Mouse (Mus musculus) intestine, postnatal 0 days (tissue): ENCODE results near the gene Fasl. TPM values are rescaled to one million over a fixed set of nuclear protein-coding genes. Genes with fewer than 3 reads are reported as not detected.

ENCODE experiments used
- ATAC-seq: fragments of 200-750 bp; cut with Nextera tagmentation; 2 replicates; pipeline ENCODE4 v1.8.0; 2017; ENCODE audit warnings: mild to moderate bottlenecking, moderate TSS enrichment, moderate library complexity
- H3K27ac ChIP-seq: fragments of 300-500 bp; sonication (generic); 2 replicates; pipeline ENCODE4 v1.5.1; 2014; ENCODE audit warnings: mild to moderate bottlenecking, low read depth, low read length, moderate library complexity
- H3K27me3 ChIP-seq: fragments of 300-500 bp; sonication (generic); replicated peaks from 2 replicates; pipeline ENCODE4 v1.6.1; 2014; ENCODE audit warnings: low read length, mixed read lengths; ENCODE audit not compliant: control insufficient read depth, insufficient read depth
- H3K36me3 ChIP-seq: fragments of 300-500 bp; sonication (generic); 2 replicates; pipeline ENCODE4 v1.6.1; 2014; ENCODE audit warnings: mild to moderate bottlenecking, moderate library complexity; ENCODE audit not compliant: control insufficient read depth, insufficient read depth
- H3K4me1 ChIP-seq: fragments of 300-500 bp; sonication (generic); replicated peaks from 2 replicates; pipeline ENCODE4 v1.6.1; 2014; ENCODE audit warnings: antibody characterized with exemption, low read length, mixed read lengths; ENCODE audit not compliant: control insufficient read depth, insufficient read depth
- H3K4me2 ChIP-seq: fragments of 300-500 bp; sonication (generic); replicated peaks from 2 replicates; pipeline ENCODE4 v1.6.1; 2014; ENCODE audit warnings: low read depth, mild to moderate bottlenecking, moderate library complexity
- H3K4me3 ChIP-seq: fragments of 300-500 bp; sonication (generic); 2 replicates; pipeline ENCODE4 v1.5.1; 2014; ENCODE audit warnings: low read depth, low read length
- H3K9ac ChIP-seq: fragments of 300-500 bp; sonication (generic); 2 replicates; pipeline ENCODE4 v1.6.1; 2014; ENCODE audit warnings: mild to moderate bottlenecking, low read depth, low read length
- H3K9me3 ChIP-seq: fragments of 300-500 bp; sonication (generic); 2 replicates; pipeline ENCODE4 v1.6.1; 2016; ENCODE audit warnings: mixed run types; ENCODE audit not compliant: control insufficient read depth
- CTCF ChIP-seq: sonication (generic); IDR thresholded peaks from 2 replicates; pipeline ENCODE4 v1.5.1; 2016; ENCODE audit warnings: low read depth, mild to moderate bottlenecking, control low read depth, antibody characterized with exemption, moderate library complexity
- WGBS: fragments of 180-500 bp; shearing (Covaris S2); extraction: QIAGEN DNeasy Blood & Tissue Kit; methylation state at CpG from one replicate; pipeline ENCODE4 v1.1.7; 2014; 5-methylcytosine and 5-hydroxymethylcytosine counted together
- polyA plus RNA-seq: library from polyadenylated mRNA; unstranded; fragments of >200 nt; fragmentation: Nextera tagmentation; extraction: Ambion mirVana; gene quantifications from 2 replicates; pipeline ENCODE4 v1.2.1, GENCODE M21; 2015

The Fasl gene
- polyA plus RNA-seq, 1 experiment from 2014 or later, result not detected

DNA sequence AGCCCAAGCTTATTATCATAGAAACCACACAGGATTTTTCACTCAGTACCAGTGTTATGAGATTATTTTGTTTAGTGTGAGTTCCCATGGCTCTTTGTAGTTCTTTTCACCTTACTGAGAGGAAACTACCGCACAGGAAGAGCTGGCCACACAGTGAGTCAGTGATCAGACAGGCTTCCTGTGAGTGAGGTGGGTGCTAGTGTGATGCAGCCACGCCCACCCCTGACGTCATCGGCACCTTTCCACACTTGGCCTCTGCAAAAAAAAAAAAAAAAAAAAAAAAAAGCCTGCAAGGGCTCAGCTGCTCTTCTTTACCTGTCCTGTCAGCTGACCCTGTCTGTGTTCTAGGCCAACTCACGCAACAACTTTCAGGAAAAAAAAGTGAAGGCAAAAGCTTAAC, 21.6 kb downstream of the Fasl start:
- peak; percentile 77 for ATAC-seq
- no peaks in the 10 kb centered on the region for H3K4me1 ChIP-seq
- 0 out of 2 replicates have a peak overlapping the region, but pooled peaks have one; percentile 12 for H3K4me3 ChIP-seq
- H3K4me2 ChIP-seq, result peak overlapping the region; percentile 50
- H3K27ac ChIP-seq, result peak overlapping the region; percentile 17; the same call in 1 of the 2 replicates
- no peaks in the 10 kb centered on the region for H3K9me3 ChIP-seq
- H3K36me3 ChIP-seq, result no peaks in the 10 kb centered on the region
- no peak for TF ChIP-seq CTCF
- H3K27me3 ChIP-seq, result no peaks in the 10 kb centered on the region
- 28% methylated on average over 5 of the region's 5 CpGs for WGBS
- no peak overlapping the region for H3K9ac ChIP-seq

GRCm38 (mm10) chr1:161765932-161766331, 22.4 kb downstream of the Fasl start:
- ATAC-seq, result no peak
- TF ChIP-seq CTCF, result no peak
- Histone ChIP-seq H3K27me3 (no peaks in the 10 kb centered on the region), H3K9ac (no peak overlapping the region), H3K9me3 (no peaks in the 10 kb centered on the region), H3K4me3 (no peak overlapping the region), H3K27ac (peak overlapping the region; percentile 17; the same call in 1 of the 2 replicates), H3K36me3 (no peaks in the 10 kb centered on the region), H3K4me2 (0 out of 2 replicates have a peak overlapping the region, but pooled peaks have one; percentile 50), H3K4me1 (no peaks in the 10 kb centered on the region)
- WGBS, result 29% methylated on average over 5 of the region's 5 CpGs

DNA sequence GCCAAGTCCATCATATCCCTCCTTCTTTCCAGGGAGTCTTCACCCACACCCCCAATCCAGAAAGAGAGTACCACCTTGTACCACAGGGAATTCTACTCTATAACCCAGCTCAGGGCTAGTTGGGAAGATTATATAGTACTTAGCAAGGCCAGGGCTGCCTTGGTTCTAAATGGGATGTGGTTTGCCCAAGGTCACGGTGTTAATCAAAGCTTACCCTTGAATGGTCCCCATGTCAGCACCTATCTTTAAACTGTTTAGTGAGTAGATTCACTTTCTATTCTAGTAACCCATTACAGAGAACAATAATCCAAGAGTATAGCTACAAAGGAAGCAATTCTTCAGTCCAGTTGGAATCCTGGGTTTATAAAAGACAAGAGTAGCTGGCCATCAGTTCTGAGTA, 23.3 kb downstream of the Fasl start:
- H3K4me1 ChIP-seq, result no peaks in the 10 kb centered on the region
- no peaks in the 10 kb centered on the region for H3K27me3 ChIP-seq
- no peaks in the 10 kb centered on the region for H3K36me3 ChIP-seq
- 94% methylated on average over 1 of the region's 1 CpGs for WGBS
- H3K27ac ChIP-seq, result no peak overlapping the region
- no peak for ATAC-seq
- H3K4me2 ChIP-seq, result no peak overlapping the region
- H3K4me3 ChIP-seq, result no peak overlapping the region
- TF ChIP-seq CTCF, result no peak
- H3K9ac ChIP-seq, result no peak overlapping the region
- H3K9me3 ChIP-seq, result no peaks in the 10 kb centered on the region

DNA sequence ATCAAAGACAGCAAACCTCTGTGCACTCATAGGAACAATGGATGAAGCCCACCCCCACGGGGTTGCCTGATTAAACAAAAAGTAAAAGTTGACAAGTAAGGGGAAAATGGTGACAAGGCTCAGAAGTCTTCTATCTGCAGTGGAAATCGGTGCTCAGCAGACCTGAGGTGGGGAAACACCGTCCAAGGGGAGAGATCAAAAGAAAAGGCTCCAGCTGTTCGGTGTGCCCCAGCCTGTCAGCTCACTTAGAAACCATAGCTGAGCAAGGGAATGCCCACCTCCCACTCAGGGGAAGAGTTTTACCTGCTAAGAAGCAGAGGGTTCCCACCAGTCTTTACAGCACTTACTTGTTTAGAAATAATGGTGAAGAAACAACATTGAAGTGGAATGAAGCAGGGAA, 26.7 kb downstream of the Fasl start:
- Histone ChIP-seq H3K9me3 (no peaks in the 10 kb centered on the region), H3K36me3 (no peaks in the 10 kb centered on the region), H3K27me3 (no peaks in the 10 kb centered on the region), H3K9ac (no peak overlapping the region), H3K4me3 (no peak overlapping the region), H3K4me1 (no peaks in the 10 kb centered on the region), H3K27ac (no peak overlapping the region), H3K4me2 (no peak overlapping the region)
- TF ChIP-seq CTCF, result no peak
- 23% methylated on average over 4 of the region's 4 CpGs for WGBS
- no peak for ATAC-seq

GRCm38 (mm10) chr1:161756547-161756946, 31.7 kb downstream of the Fasl start:
- Histone ChIP-seq H3K9ac (no peak overlapping the region), H3K4me2 (no peak overlapping the region), H3K4me1 (no peaks in the 10 kb centered on the region), H3K36me3 (no peaks in the 10 kb centered on the region), H3K27ac (no peak overlapping the region), H3K27me3 (no peaks in the 10 kb centered on the region), H3K4me3 (no peak overlapping the region), H3K9me3 (no peaks in the 10 kb centered on the region)
- ATAC-seq, result no peak
- no peak for TF ChIP-seq CTCF
- 82% methylated on average over 3 of the region's 3 CpGs for WGBS

- no peak overlapping the region for H3K27ac ChIP-seq
- H3K4me3 ChIP-seq, result no peak overlapping the region
- no peak overlapping the region for H3K4me2 ChIP-seq
- no peaks in the 10 kb centered on the region for H3K36me3 ChIP-seq
- no peaks in the 10 kb centered on the region for H3K4me1 ChIP-seq
- no peaks in the 10 kb centered on the region for H3K27me3 ChIP-seq
- ATAC-seq, result peak; percentile 44
- TF ChIP-seq CTCF, result no peak
- no peaks in the 10 kb centered on the region for H3K9me3 ChIP-seq
- no peak overlapping the region for H3K9ac ChIP-seq
- 58% methylated on average over 8 of the region's 8 CpGs for WGBS
These were observed 37.0 kb downstream of the Fasl start for GRCm38 (mm10) chr1:161751311-161751710.
